Mouse (Mus musculus) lung, embryonic 14.5 days (tissue): Measurements from ENCODE around the gene Slit3. TPM values are rescaled to one million over a fixed set of nuclear protein-coding genes. Genes with fewer than 3 reads are reported as not detected.

Source experiments
- ATAC-seq: fragments of 200-750 bp; cut with Nextera tagmentation; 2 replicates; pipeline ENCODE4 v1.8.0; 2017; ENCODE audit warnings: mild to moderate bottlenecking, moderate TSS enrichment, moderate library complexity; ENCODE audit not compliant: insufficient read depth
- DNase-seq: peaks from one replicate; pipeline ENCODE4 v3.0.0-alpha.2; 2015
- H3K27ac ChIP-seq: fragments of 300-500 bp; sonication (generic); 2 replicates; pipeline ENCODE4 v1.5.1; 2014; ENCODE audit warnings: low read depth, mild to moderate bottlenecking, moderate library complexity
- H3K27me3 ChIP-seq: fragments of 300-500 bp; sonication (generic); 2 replicates; pipeline ENCODE4 v1.6.1; 2014; ENCODE audit warnings: low read length, control low read depth; ENCODE audit not compliant: insufficient read depth
- H3K36me3 ChIP-seq: fragments of 300-500 bp; sonication (generic); 2 replicates; pipeline ENCODE4 v1.6.1; 2014; ENCODE audit warnings: control low read depth; ENCODE audit not compliant: insufficient read depth
- H3K4me1 ChIP-seq: fragments of 300-500 bp; sonication (generic); 2 replicates; pipeline ENCODE4 v1.6.1; 2014; ENCODE audit warnings: antibody characterized with exemption, control low read depth; ENCODE audit not compliant: insufficient read depth
- H3K4me2 ChIP-seq: fragments of 300-500 bp; sonication (generic); 2 replicates; pipeline ENCODE4 v1.6.1; 2014; ENCODE audit warnings: mild to moderate bottlenecking
- H3K4me3 ChIP-seq: fragments of 300-500 bp; sonication (generic); 2 replicates; pipeline ENCODE4 v1.5.1; 2014; ENCODE audit warnings: low read depth, low read length
- H3K9ac ChIP-seq: fragments of 300-500 bp; sonication (generic); 2 replicates; pipeline ENCODE4 v1.6.1; 2014
- H3K9me3 ChIP-seq: fragments of 300-500 bp; sonication (generic); 2 replicates; pipeline ENCODE4 v1.6.1; 2016; ENCODE audit warnings: low read depth, low read length, control low read depth
- CTCF ChIP-seq: IDR thresholded peaks from 2 replicates; pipeline ENCODE4 v1.5.1; 2016; ENCODE audit warnings: antibody characterized with exemption, low read depth
- WGBS: fragments of 180-500 bp; shearing (Covaris S2); extraction: QIAGEN DNeasy Blood & Tissue Kit; methylation state at CpG from one replicate; pipeline ENCODE4 v1.1.7; 2014; 5-methylcytosine and 5-hydroxymethylcytosine counted together
- polyA plus RNA-seq: library from polyadenylated mRNA; unstranded; fragments of >200 nt; fragmentation: Nextera tagmentation; extraction: Ambion mirVana; gene quantifications from 2 replicates; pipeline ENCODE4 v1.2.1, GENCODE M21; 2014

Gene Slit3
- polyA plus RNA-seq, 1 experiment from 2014 or later = 37.3 TPM

DNA sequence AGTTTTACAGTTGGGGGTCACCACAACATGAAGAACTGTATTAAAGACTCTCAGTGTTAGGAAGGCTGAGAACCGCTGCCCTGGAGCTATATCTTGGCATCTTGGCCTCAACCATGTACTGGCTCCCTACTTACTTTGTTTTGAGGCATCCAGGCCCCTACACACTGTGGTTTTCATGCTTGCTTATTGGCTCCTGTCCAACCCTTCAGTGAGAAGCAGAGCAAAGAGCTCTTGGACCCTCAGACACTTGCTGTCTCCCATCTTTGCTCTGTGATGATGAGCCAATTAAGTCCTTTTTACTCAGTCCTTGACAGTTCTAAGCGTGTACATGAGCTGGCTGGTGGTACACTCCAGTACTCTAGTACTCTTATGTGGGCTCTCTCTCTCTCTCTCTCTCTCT, 177.5 kb downstream of the Slit3 start:
- ATAC-seq = no peak; the same call in 1 of the 2 replicates
- Histone ChIP-seq H3K4me2 (no peak overlapping the region), H3K36me3 (no peaks in the 10 kb centered on the region), H3K4me1 (peaks cover 3% of the 10 kb centered on the region; the same call in 1 of the 2 replicates), H3K4me3 (no peak overlapping the region), H3K27me3 (no peaks in the 10 kb centered on the region), H3K9ac (no peak overlapping the region), H3K9me3 (no peaks in the 10 kb centered on the region), H3K27ac (no peak overlapping the region)
- DNase-seq = peak; percentile 50
- WGBS = 79% methylated on average over 2 of the region's 2 CpGs
- no peak for TF ChIP-seq CTCF

- DNase-seq (peak; percentile 37), ATAC-seq (no peak)
- no peaks in the 10 kb centered on the region for H3K27me3 ChIP-seq
- H3K4me1 ChIP-seq = peaks cover 3% of the 10 kb centered on the region; the same call in 1 of the 2 replicates
- H3K4me2 ChIP-seq = no peak overlapping the region
- 85% methylated on average over 7 of the region's 7 CpGs for WGBS
- H3K4me3 ChIP-seq = no peak overlapping the region
- H3K36me3 ChIP-seq = no peaks in the 10 kb centered on the region
- no peaks in the 10 kb centered on the region for H3K9me3 ChIP-seq
- no peak overlapping the region for H3K9ac ChIP-seq
- no peak overlapping the region for H3K27ac ChIP-seq
- no peak for TF ChIP-seq CTCF
Observed at GRCm38 (mm10) chr11:35299857-35300375, 178.9 kb downstream of the Slit3 start.

GRCm38 (mm10) chr11:35302272-35302671, 181.2 kb downstream of the Slit3 start:
- H3K36me3 ChIP-seq = no peaks in the 10 kb centered on the region
- no peak overlapping the region for H3K4me2 ChIP-seq
- WGBS = 85% methylated on average over 5 of the region's 5 CpGs
- DNase-seq = no peak
- no peak overlapping the region for H3K9ac ChIP-seq
- ATAC-seq = no peak
- H3K4me1 ChIP-seq = no peaks in the 10 kb centered on the region
- no peaks in the 10 kb centered on the region for H3K9me3 ChIP-seq
- H3K27me3 ChIP-seq = no peaks in the 10 kb centered on the region
- H3K4me3 ChIP-seq = no peak overlapping the region
- H3K27ac ChIP-seq = no peak overlapping the region
- TF ChIP-seq CTCF = no peak

DNA sequence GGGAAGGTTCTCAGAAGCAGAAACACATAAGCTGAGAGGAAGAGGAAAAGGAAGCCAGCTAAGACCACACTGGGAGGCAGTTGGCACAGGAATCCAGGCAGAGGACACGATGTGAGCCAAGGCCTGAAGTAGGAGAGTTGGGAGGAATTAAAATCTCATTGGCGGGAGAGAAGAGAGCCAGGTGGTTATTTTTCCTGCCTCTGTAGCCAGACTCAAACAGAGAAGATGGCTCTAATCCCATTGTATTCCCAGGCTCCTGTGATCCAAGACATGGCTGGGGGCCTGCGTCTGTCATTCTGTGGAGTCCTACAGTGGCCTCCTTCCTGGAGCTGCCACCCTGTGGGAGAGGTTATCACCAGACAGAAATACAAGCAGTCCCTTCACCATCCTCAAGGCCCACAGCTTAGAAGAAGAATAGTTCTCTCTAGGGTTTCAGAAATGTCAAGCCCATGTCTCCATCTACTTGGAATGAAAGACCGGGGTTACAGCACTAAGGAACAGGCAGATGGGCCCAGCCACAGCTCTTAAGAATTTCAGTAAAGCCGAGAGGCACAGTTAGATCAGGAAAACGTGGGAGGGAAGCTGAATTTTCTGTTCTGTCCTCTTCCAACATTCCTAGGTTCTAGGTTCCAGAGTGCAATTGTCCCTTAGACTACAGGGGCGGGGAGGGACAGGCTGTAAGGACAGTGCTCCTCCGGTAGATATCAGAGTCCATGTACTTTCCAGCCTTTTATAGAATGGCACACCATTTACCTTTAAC, 183.4 kb downstream of the Slit3 start:
- Histone ChIP-seq H3K9ac (no peak overlapping the region), H3K27me3 (no peaks in the 10 kb centered on the region), H3K36me3 (no peaks in the 10 kb centered on the region), H3K4me3 (no peak overlapping the region), H3K9me3 (no peaks in the 10 kb centered on the region), H3K4me1 (no peaks in the 10 kb centered on the region), H3K4me2 (no peak overlapping the region), H3K27ac (no peak overlapping the region)
- TF ChIP-seq CTCF = no peak
- WGBS = 81% methylated on average over 8 of the region's 8 CpGs
- ATAC-seq = no peak
- no peak for DNase-seq

DNA sequence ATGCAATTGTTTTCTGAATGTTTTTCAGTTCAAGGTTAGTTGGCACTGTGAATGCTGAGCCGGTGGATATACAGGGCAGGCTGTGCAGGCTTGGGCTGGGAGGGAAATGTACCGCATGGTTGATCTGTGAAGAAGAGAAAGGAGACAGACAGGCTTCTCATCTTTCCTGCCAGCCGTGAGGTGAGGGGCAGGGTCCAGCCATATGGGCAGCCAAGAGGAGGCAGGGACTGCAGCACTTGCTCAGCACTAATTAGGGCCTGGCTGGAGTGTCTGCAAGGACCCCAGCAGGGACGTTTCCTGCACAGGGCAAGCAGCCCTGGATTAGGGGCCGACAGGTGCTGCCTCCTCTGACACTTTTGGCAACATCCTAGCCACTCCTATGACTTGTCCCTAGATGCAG, 184.1 kb downstream of the Slit3 start:
- no peak for ATAC-seq
- DNase-seq = no peak
- Histone ChIP-seq H3K4me3 (no peak overlapping the region), H3K4me1 (no peaks in the 10 kb centered on the region), H3K27me3 (no peaks in the 10 kb centered on the region), H3K27ac (no peak overlapping the region), H3K36me3 (no peaks in the 10 kb centered on the region), H3K9ac (no peak overlapping the region), H3K4me2 (no peak overlapping the region), H3K9me3 (no peaks in the 10 kb centered on the region)
- no peak for TF ChIP-seq CTCF
- 65% methylated on average over 5 of the region's 5 CpGs for WGBS

GRCm38 (mm10) chr11:35305910-35306309, 184.9 kb downstream of the Slit3 start:
- 78% methylated on average over 3 of the region's 3 CpGs for WGBS

GRCm38 (mm10) chr11:35306922-35307321, 185.9 kb downstream of the Slit3 start:
- H3K9me3 ChIP-seq = no peaks in the 10 kb centered on the region
- no peaks in the 10 kb centered on the region for H3K27me3 ChIP-seq
- ATAC-seq (no peak), DNase-seq (no peak)
- no peak overlapping the region for H3K9ac ChIP-seq
- H3K27ac ChIP-seq = no peak overlapping the region
- H3K4me2 ChIP-seq = no peak overlapping the region
- 80% methylated on average over 5 of the region's 5 CpGs for WGBS
- H3K4me3 ChIP-seq = no peak overlapping the region
- no peaks in the 10 kb centered on the region for H3K36me3 ChIP-seq
- no peak for TF ChIP-seq CTCF
- H3K4me1 ChIP-seq = no peaks in the 10 kb centered on the region

More at GRCm38 (mm10) chr11:35305910-35306309, 184.9 kb downstream of the Slit3 start:
- no peak overlapping the region for H3K27ac ChIP-seq
- no peaks in the 10 kb centered on the region for H3K27me3 ChIP-seq
- no peak for TF ChIP-seq CTCF
- H3K9me3 ChIP-seq = no peaks in the 10 kb centered on the region
- ATAC-seq = no peak
- H3K9ac ChIP-seq = no peak overlapping the region
- H3K36me3 ChIP-seq = no peaks in the 10 kb centered on the region
- DNase-seq = no peak
- H3K4me2 ChIP-seq = no peak overlapping the region
- no peaks in the 10 kb centered on the region for H3K4me1 ChIP-seq
- H3K4me3 ChIP-seq = no peak overlapping the region
